Mouse (Mus musculus): ENCODE data around the gene Mxd3.

- TF ChIP-seq E2F4 (IDR thresholded peaks at IDR 0.05; ENCODE audit: borderline replicate concordance, low read depth, low read length) (no peak), POLR2AphosphoS2 (IDR thresholded peaks at IDR 0.05; ENCODE audit: low read length) (no peak), POLR2A (IDR thresholded peaks at IDR 0.05; ENCODE audit: control insufficient read depth in 1 of 2, insufficient read depth in 1 of 2, low read depth in 1 of 2, low read length in 2 of 2, poor library complexity in 1 of 2) (no peak), ETS1 (IDR thresholded peaks at IDR 0.05; ENCODE audit: low read depth, low read length) (no peak), CTCF (IDR thresholded peaks at IDR 0.05 in 2 of 3, conservative IDR thresholded peaks at IDR 0.05 in 1 of 3; ENCODE audit: control insufficient read depth in 1 of 3, insufficient read depth in 1 of 3, low read depth in 2 of 3, low read length in 3 of 3, poor library complexity in 1 of 3, severe bottlenecking in 1 of 3) (no peak), MYC (IDR thresholded peaks at IDR 0.05; ENCODE audit: low read depth, low read length) (no peak), USF1 (IDR thresholded peaks at IDR 0.05; ENCODE audit: low read depth, low read length) (no peak), POLR2AphosphoS5 (IDR thresholded peaks at IDR 0.05; ENCODE audit: borderline replicate concordance, low read depth, low read length) (no peak), TCF12 (IDR thresholded peaks at IDR 0.05; ENCODE audit: low read depth, low read length) (no peak)
These were observed 1.5 kb downstream of the Mxd3 start for GRCm38 (mm10) chr13:55328171-55328570.

Measured in MEL (cell line).